Mouse (Mus musculus) ES-Bruce4 (cell line): ENCODE results near the gene 1110017D15Rik.

Source experiments
- CTCF ChIP-seq: IDR thresholded peaks from one replicate; pipeline ENCODE4 v1.8.1; 2011; ENCODE audit warnings: low read depth, low read length
- EP300 ChIP-seq: IDR thresholded peaks from 2 replicates; pipeline ENCODE4 v1.6.1; 2011; ENCODE audit warnings: low read depth, low read length; ENCODE audit not compliant: insufficient read depth
- POLR2A ChIP-seq: IDR thresholded peaks from one replicate; pipeline ENCODE4 v1.8.1; 2011; ENCODE audit warnings: low read length; ENCODE audit not compliant: insufficient read depth

DNA sequence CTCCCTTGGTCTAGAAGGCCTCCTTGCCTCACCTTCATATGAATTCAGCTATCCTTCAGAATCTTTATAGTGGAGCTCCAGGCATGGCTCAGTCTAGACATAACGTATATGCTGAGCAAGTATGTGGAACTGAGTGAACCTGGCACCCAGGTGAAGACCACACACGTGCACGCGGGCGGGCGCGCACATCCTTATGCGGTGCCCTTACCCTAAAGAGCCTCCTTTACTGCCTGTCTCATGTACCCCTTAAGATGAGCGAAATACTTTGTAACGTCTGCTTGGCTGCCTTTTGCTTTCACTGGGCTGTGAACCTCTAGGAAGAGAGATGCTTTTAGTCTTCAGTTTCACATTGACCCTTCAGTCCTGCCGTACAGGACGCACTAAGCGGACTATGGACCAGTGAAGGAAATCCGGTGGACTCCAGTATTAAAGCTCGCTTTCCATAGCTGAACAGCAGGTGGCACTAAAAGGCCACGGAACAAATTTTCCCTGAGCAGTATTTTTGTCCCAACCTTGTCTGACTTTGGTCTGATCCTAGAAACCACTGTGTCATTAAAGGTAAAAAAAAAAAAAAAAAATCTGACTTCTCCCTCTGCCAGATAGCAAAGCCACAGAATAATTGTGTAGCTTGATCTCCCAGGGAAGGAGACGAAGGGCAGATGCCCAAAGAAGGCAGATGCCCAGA lies 48.6 kb downstream of the 1110017D15Rik start:
- TF ChIP-seq EP300 (no peak), CTCF (peak; percentile 24), POLR2A (no peak)
